Mouse (Mus musculus) liver, embryonic 16.5 days (tissue): ENCODE data around the gene Denr. TPM values are rescaled to one million over a fixed set of nuclear protein-coding genes. Genes with fewer than 3 reads are reported as not detected.

Experiments used
- ATAC-seq: fragments of 200-750 bp; cut with Nextera tagmentation; 2 replicates; pipeline ENCODE4 v1.8.0; 2017; ENCODE audit warnings: low read depth, mild to moderate bottlenecking, moderate number of reproducible peaks, moderate library complexity
- H3K27ac ChIP-seq: fragments of 300-500 bp; sonication (generic); 2 replicates; pipeline ENCODE4 v1.5.1; 2014; ENCODE audit warnings: mild to moderate bottlenecking, low read length
- H3K27me3 ChIP-seq: fragments of 300-500 bp; sonication (generic); 2 replicates; pipeline ENCODE4 v1.6.1; 2014; ENCODE audit warnings: low read depth, low read length, mixed read lengths; ENCODE audit not compliant: control insufficient read depth, insufficient read depth
- H3K36me3 ChIP-seq: fragments of 300-500 bp; sonication (generic); 2 replicates; pipeline ENCODE4 v1.6.1; 2014; ENCODE audit warnings: mild to moderate bottlenecking; ENCODE audit not compliant: control insufficient read depth, insufficient read depth
- H3K4me1 ChIP-seq: fragments of 300-500 bp; sonication (generic); 2 replicates; pipeline ENCODE4 v1.6.1; 2014; ENCODE audit warnings: low read depth, low read length, mixed read lengths; ENCODE audit not compliant: control insufficient read depth
- H3K4me2 ChIP-seq: fragments of 300-500 bp; sonication (generic); 2 replicates; pipeline ENCODE4 v1.6.1; 2014; ENCODE audit warnings: low read depth, low read length, mixed read lengths
- H3K4me3 ChIP-seq: fragments of 300-500 bp; sonication (generic); 2 replicates; pipeline ENCODE4 v1.5.1; 2014; ENCODE audit warnings: low read depth, mild to moderate bottlenecking, low read length
- H3K9ac ChIP-seq: fragments of 300-500 bp; sonication (generic); 2 replicates; pipeline ENCODE4 v1.6.1; 2014; ENCODE audit warnings: low read depth, low read length
- H3K9me3 ChIP-seq: fragments of 300-500 bp; sonication (generic); replicated peaks from 2 replicates; pipeline ENCODE4 v1.6.1; 2016; ENCODE audit warnings: low read length; ENCODE audit not compliant: control insufficient read depth
- WGBS: fragments of 180-500 bp; shearing (Covaris S2); extraction: QIAGEN DNeasy Blood & Tissue Kit; methylation state at CpG from one replicate; pipeline ENCODE4 v1.1.7; 2014; ENCODE audit not compliant: insufficient replicate concordance; 5-methylcytosine and 5-hydroxymethylcytosine counted together
- polyA plus RNA-seq: library from polyadenylated mRNA; unstranded; fragments of >200 nt; fragmentation: Nextera tagmentation; extraction: Ambion mirVana; gene quantifications from 2 replicates; pipeline ENCODE4 v1.2.1, GENCODE M21; 2015

The Denr gene
- 37.6 and 40.6 TPM in 2 replicates for polyA plus RNA-seq

GRCm38 (mm10) chr5:123906976-123907630, at the start of gene Denr:
Denr (plus strand) TSS chr5:123907175.
- peak within 1 kb of the TSS; percentile 99 for H3K4me2 ChIP-seq
- H3K4me3 ChIP-seq, result peak within 1 kb of the TSS; percentile 93
- H3K9ac ChIP-seq, result peak within 1 kb of the TSS; percentile 96
- under 1% methylated on average over 61 of the region's 61 CpGs for WGBS
- peak; percentile 94 for ATAC-seq
- H3K4me1 ChIP-seq, result peaks cover 15% of the 10 kb centered on the region
- no peaks in the 10 kb centered on the region; the same call in 1 of the 2 replicates for H3K36me3 ChIP-seq
- peak within 1 kb of the TSS; percentile 70 for H3K27ac ChIP-seq
- H3K27me3 ChIP-seq, result no peaks in the 10 kb centered on the region
- H3K9me3 ChIP-seq, result no peaks in the 10 kb centered on the region

- Histone ChIP-seq H3K27me3 (no peaks in the 10 kb centered on the region), H3K4me1 (peaks cover 2% of the 10 kb centered on the region; the same call in 1 of the 2 replicates), H3K36me3 (no peaks in the 10 kb centered on the region), H3K4me2 (no peak overlapping the region), H3K27ac (no peak overlapping the region), H3K4me3 (no peak overlapping the region), H3K9ac (no peak overlapping the region), H3K9me3 (no peaks in the 10 kb centered on the region)
- 34% methylated on average over 11 of the region's 11 CpGs for WGBS
- no peak for ATAC-seq
Measured at GRCm38 (mm10) chr5:123858798-123859197, 48.2 kb upstream of the Denr start.

- H3K4me2 ChIP-seq, result peak overlapping the region; percentile 31; the same call in 1 of the 2 replicates
- peak; percentile 19; the same call in 1 of the 2 replicates for ATAC-seq
Measured at GRCm38 (mm10) chr5:123862374-123863350, 44.3 kb upstream of the Denr start.

GRCm38 (mm10) chr5:123863934-123864333, 43.0 kb upstream of the Denr start:
- ATAC-seq, result no peak
- H3K4me3 ChIP-seq, result no peak overlapping the region
- H3K9me3 ChIP-seq, result no peaks in the 10 kb centered on the region
- H3K27ac ChIP-seq, result no peak overlapping the region
- no peak overlapping the region for H3K4me2 ChIP-seq
- no peaks in the 10 kb centered on the region for H3K36me3 ChIP-seq
- H3K4me1 ChIP-seq, result peaks cover 2% of the 10 kb centered on the region; the same call in 1 of the 2 replicates
- WGBS, result 72% methylated on average over 14 of the region's 14 CpGs
- H3K27me3 ChIP-seq, result 0 out of 2 replicates have a peak, but pooled peaks cover 2% of the 10 kb centered on the region
- H3K9ac ChIP-seq, result no peak overlapping the region

More at GRCm38 (mm10) chr5:123862374-123863350, 44.3 kb upstream of the Denr start:
- Histone ChIP-seq H3K4me1 (peaks cover 2% of the 10 kb centered on the region; the same call in 1 of the 2 replicates), H3K9me3 (no peaks in the 10 kb centered on the region), H3K27me3 (0 out of 2 replicates have a peak, but pooled peaks cover 2% of the 10 kb centered on the region), H3K27ac (peak overlapping the region; percentile 20; the same call in 1 of the 2 replicates), H3K36me3 (no peaks in the 10 kb centered on the region), H3K4me3 (no peak overlapping the region), H3K9ac (no peak overlapping the region)
- WGBS, result 54% methylated on average over 15 of the region's 15 CpGs

GRCm38 (mm10) chr5:123865365-123865764, 41.6 kb upstream of the Denr start, which contains the start of gene Hcar2:
Hcar2 (minus strand) TSS chr5:123865499.
- Histone ChIP-seq H3K9ac (no peak within 1 kb of the TSS), H3K4me1 (peaks cover 2% of the 10 kb centered on the region; the same call in 1 of the 2 replicates), H3K4me2 (no peak within 1 kb of the TSS), H3K9me3 (no peaks in the 10 kb centered on the region), H3K4me3 (no peak within 1 kb of the TSS), H3K36me3 (no peaks in the 10 kb centered on the region), H3K27ac (no peak within 1 kb of the TSS), H3K27me3 (0 out of 2 replicates have a peak, but pooled peaks cover 2% of the 10 kb centered on the region)
- ATAC-seq, result 0 out of 2 replicates have a peak, but pooled peaks have one; percentile 24
- WGBS, result 58% methylated on average over 12 of the region's 12 CpGs

- 54% methylated on average over 4 of the region's 4 CpGs for WGBS
- no peak for ATAC-seq
- H3K4me2 ChIP-seq, result no peak overlapping the region
- H3K36me3 ChIP-seq, result no peaks in the 10 kb centered on the region
- H3K9me3 ChIP-seq, result no peaks in the 10 kb centered on the region
- H3K9ac ChIP-seq, result no peak overlapping the region
- no peak overlapping the region for H3K4me3 ChIP-seq
- H3K4me1 ChIP-seq, result peaks cover 2% of the 10 kb centered on the region; the same call in 1 of the 2 replicates
- no peak overlapping the region for H3K27ac ChIP-seq
- 0 out of 2 replicates have a peak, but pooled peaks cover 2% of the 10 kb centered on the region for H3K27me3 ChIP-seq
Measured at GRCm38 (mm10) chr5:123866457-123866856, 40.5 kb upstream of the Denr start.

- no peaks in the 10 kb centered on the region for H3K4me1 ChIP-seq
- no peaks in the 10 kb centered on the region for H3K27me3 ChIP-seq
- no peaks in the 10 kb centered on the region for H3K9me3 ChIP-seq
- no peak overlapping the region for H3K4me3 ChIP-seq
- no peak overlapping the region for H3K4me2 ChIP-seq
- no peak overlapping the region for H3K9ac ChIP-seq
- H3K27ac ChIP-seq, result no peak overlapping the region
- H3K36me3 ChIP-seq, result no peaks in the 10 kb centered on the region
- ATAC-seq, result no peak
- WGBS, result 61% methylated on average over 4 of the region's 4 CpGs
Measured at GRCm38 (mm10) chr5:123869615-123870014, 37.4 kb upstream of the Denr start.

- Histone ChIP-seq H3K4me2 (no peak overlapping the region), H3K27ac (no peak overlapping the region), H3K36me3 (no peaks in the 10 kb centered on the region), H3K4me3 (no peak overlapping the region), H3K9me3 (no peaks in the 10 kb centered on the region), H3K9ac (no peak overlapping the region), H3K4me1 (no peaks in the 10 kb centered on the region), H3K27me3 (no peaks in the 10 kb centered on the region)
- 50% methylated on average over 5 of the region's 5 CpGs for WGBS
- ATAC-seq, result no peak
Measured at GRCm38 (mm10) chr5:123874177-123874576, 32.8 kb upstream of the Denr start.
